Mouse (Mus musculus) G1E-ER4 (cell line): ENCODE data around the gene Dhx9. TPM values are rescaled to one million over a fixed set of nuclear protein-coding genes. Genes with fewer than 3 reads are reported as not detected.

Experiments
- GATA1 ChIP-seq: IDR thresholded peaks from one replicate; pipeline ENCODE4 v1.8.0; 2012; ENCODE audit warnings: low read length, inconsistent platforms
- polyA plus RNA-seq: library from polyadenylated mRNA; stranded (reverse); fragments of >175 nt; gene quantifications from 2 replicates; pipeline ENCODE4 v1.2.3, GENCODE M21; 2012

The Dhx9 gene
- polyA plus RNA-seq, 1 experiment, result 29.5 TPM

- TF ChIP-seq GATA1, result no peak
Measured at GRCm38 (mm10) chr1:153441656-153442055, 45.8 kb downstream of the Dhx9 start.

- TF ChIP-seq GATA1, result no peak
Measured at GRCm38 (mm10) chr1:153440752-153441151, 46.7 kb downstream of the Dhx9 start.

GRCm38 (mm10) chr1:153437536-153437935 lies 49.9 kb downstream of the Dhx9 start:
- no peak for TF ChIP-seq GATA1

GRCm38 (mm10) chr1:153433851-153434589 lies 53.4 kb downstream of the Dhx9 start:
- TF ChIP-seq GATA1, result no peak

GRCm38 (mm10) chr1:153432329-153432728 lies 55.1 kb downstream of the Dhx9 start:
- TF ChIP-seq GATA1, result no peak

- no peak for TF ChIP-seq GATA1
Measured at GRCm38 (mm10) chr1:153431701-153432100, 55.8 kb downstream of the Dhx9 start.

GRCm38 (mm10) chr1:153431158-153431557 lies 56.3 kb downstream of the Dhx9 start:
- TF ChIP-seq GATA1, result no peak

GRCm38 (mm10) chr1:153424770-153425584 lies 62.5 kb downstream of the Dhx9 start, which contains the start of gene Shcbp1l:
Gene Shcbp1l, plus strand, starts transcription at chr1:153425162.
- no peak for TF ChIP-seq GATA1

GRCm38 (mm10) chr1:153424271-153424670 lies 63.2 kb downstream of the Dhx9 start:
- no peak for TF ChIP-seq GATA1

- TF ChIP-seq GATA1, result no peak
Measured at GRCm38 (mm10) chr1:153414962-153415361, 72.5 kb downstream of the Dhx9 start.

- no peak for TF ChIP-seq GATA1
Measured at GRCm38 (mm10) chr1:153411723-153412122, 75.7 kb downstream of the Dhx9 start.

Other genes with a start within 250 kb of the Dhx9 start
- gene Lamc1, start 154.9 kb downstream of the Dhx9 start, polyA plus RNA-seq, result 5.4 and 7.6 TPM in 2 replicates
- 3.5 and 4.9 TPM in 2 replicates for gene Shcbp1l, start 62.5 kb downstream of the Dhx9 start, polyA plus RNA-seq
- gene Npl, start 62.4 kb upstream of the Dhx9 start, polyA plus RNA-seq, result not detected in 2 replicates
- gene Rgs8, start 165.4 kb upstream of the Dhx9 start, polyA plus RNA-seq, result not detected in 2 replicates